Comparison of ENCODE assay signal across 9 mouse cellular contexts in the genomic region with DNA sequence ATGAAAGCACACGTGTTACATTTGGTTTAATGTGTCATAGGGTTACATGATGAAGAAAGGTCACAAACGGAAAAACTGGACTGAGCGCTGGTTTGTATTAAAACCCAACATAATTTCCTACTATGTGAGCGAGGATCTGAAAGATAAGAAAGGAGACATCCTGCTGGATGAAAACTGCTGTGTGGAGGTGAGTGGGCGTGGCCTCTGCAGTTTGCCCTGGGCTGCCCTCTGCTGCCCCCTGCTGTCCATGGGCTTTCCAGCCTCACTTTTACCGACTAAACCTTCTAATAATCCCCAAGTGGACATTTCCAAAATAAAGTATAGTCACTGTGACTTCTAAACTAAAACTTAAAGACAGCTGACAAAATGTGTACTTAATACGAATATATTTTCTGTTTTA. TPM values are rescaled to one million over a fixed set of nuclear protein-coding genes. Genes with fewer than 3 reads are reported as not detected.
DNase-seq lines count a peak whose midpoint lies in the region; ATAC-seq lines count a peak whose summit lies in the region.
"Had no signal": no experiment of that assay in that cellular context is flagged by ENCODE, and none has a peak within 500 bp of the region (broad histone marks: within the 10 kb centered on the region; RNA-seq: fewer than 3 reads in every experiment).

No protein-coding gene starts in this region.

- H3K4me1 ChIP-seq in liver, embryonic 16.5 days (ENCODE audit: control insufficient read depth, low read depth, low read length): peaks cover 5% of the 10 kb centered on the region
- H3K4me1 ChIP-seq: hindbrain, embryonic 15.5 days had no signal

- DNase-seq in A20 (ENCODE audit: low read depth, low spot score) (peak; percentile 86), MN1 (ENCODE audit: low spot score) (peak; percentile 83)
- peak; percentile 69 for DNase-seq in cerebellum, adult 9-10 months
- DNase-seq in gastrocnemius, postnatal 4 days (ENCODE audit: low spot score in 2 of 2): peak; percentile 76 to 89
- peak; percentile 90 to 96 for DNase-seq in kidney, postnatal 25 days
- DNase-seq in right cerebral cortex, adult 18-20 months: peak; percentile 75
- peak; percentile 79 for DNase-seq in urinary bladder, adult 2 months (ENCODE audit: low spot score)

- H3K36me3 ChIP-seq in liver, embryonic 16.5 days (ENCODE audit: control insufficient read depth, insufficient read depth): peaks cover 2% of the 10 kb centered on the region; the same call in 1 of the 2 replicates
- H3K36me3 ChIP-seq: hindbrain, embryonic 15.5 days had no signal

- no peaks in the 10 kb centered on the region for H3K27me3 ChIP-seq in liver, embryonic 16.5 days (ENCODE audit: control insufficient read depth, insufficient read depth, low read depth, low read length)
- H3K27me3 ChIP-seq: hindbrain, embryonic 15.5 days had no signal

- H3K9me3 ChIP-seq in liver, embryonic 16.5 days (replicated peaks; ENCODE audit: control insufficient read depth, low read length): no peaks in the 10 kb centered on the region
- H3K9me3 ChIP-seq: hindbrain, embryonic 15.5 days had no signal

- ATAC-seq in liver, embryonic 16.5 days (ENCODE audit: low read depth): peak; percentile 53

- no peak overlapping the region for H3K4me2 ChIP-seq in liver, embryonic 16.5 days (ENCODE audit: low read depth, low read length)
- H3K4me2 ChIP-seq: hindbrain, embryonic 15.5 days had no signal

- H3K4me3 ChIP-seq in liver, embryonic 16.5 days (ENCODE audit: low read depth, low read length): no peak overlapping the region
- H3K4me3 ChIP-seq: hindbrain, embryonic 15.5 days had no signal

- H3K27ac ChIP-seq in liver, embryonic 16.5 days (ENCODE audit: low read length): no peak overlapping the region
- H3K27ac ChIP-seq: hindbrain, embryonic 15.5 days had no signal

- H3K9ac ChIP-seq in liver, embryonic 16.5 days (ENCODE audit: low read depth, low read length): no peak overlapping the region
- H3K9ac ChIP-seq: hindbrain, embryonic 15.5 days had no signal

- 9% methylated on average over 7 of the region's 7 CpGs for WGBS in liver, embryonic 16.5 days (ENCODE audit: insufficient replicate concordance)

RNA-seq across cellular contexts. Expression of gene Swap70, which starts 44.3 kb away (rescaled TPM):
- 10 to 100 TPM; 17.9 to 20.0 TPM for total RNA-seq in gastrocnemius, postnatal 4 days (2021)
- 7.4 and 8.7 TPM in 2 replicates for polyA plus RNA-seq in liver, embryonic 16.5 days (2015; fragmentation: Nextera tagmentation; extraction: Ambion mirVana)
- 15.2 and 18.3 TPM in 2 replicates for polyA plus RNA-seq in urinary bladder, adult 2 months (2012; rRNA removed)
